Mouse (Mus musculus): ENCODE results near the gene Commd9. TPM values are rescaled to one million over a fixed set of nuclear protein-coding genes. Genes with fewer than 3 reads are reported as not detected.

Commd9 gene
- total RNA-seq, 4 experiments from 2014 or later: 42.1 to 54.8 (median 44.4) TPM

- no peak for DNase-seq
Measured at GRCm38 (mm10) chr2:101909326-101910080, 23.5 kb downstream of the Commd9 start.

DNA sequence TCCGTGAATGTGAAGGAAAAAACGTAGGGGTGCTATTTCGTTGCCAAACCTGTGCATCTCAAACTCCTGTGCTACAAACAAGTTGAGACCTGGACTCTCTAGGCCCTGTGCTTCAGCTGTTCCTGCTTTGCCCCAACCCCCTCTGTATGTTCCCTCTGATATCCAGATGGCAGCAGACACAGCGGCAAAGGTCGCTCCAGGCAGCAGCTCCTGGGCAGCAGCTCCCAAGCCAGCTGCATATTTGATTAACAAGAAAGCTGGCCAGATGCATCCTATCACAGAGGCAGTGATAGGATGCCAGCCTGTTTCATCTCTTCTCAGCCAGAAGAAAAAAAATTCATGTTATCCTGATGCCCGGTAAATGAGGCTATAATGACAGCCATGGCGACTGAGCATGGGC, 32.5 kb downstream of the Commd9 start:
- no peak for DNase-seq

DNA sequence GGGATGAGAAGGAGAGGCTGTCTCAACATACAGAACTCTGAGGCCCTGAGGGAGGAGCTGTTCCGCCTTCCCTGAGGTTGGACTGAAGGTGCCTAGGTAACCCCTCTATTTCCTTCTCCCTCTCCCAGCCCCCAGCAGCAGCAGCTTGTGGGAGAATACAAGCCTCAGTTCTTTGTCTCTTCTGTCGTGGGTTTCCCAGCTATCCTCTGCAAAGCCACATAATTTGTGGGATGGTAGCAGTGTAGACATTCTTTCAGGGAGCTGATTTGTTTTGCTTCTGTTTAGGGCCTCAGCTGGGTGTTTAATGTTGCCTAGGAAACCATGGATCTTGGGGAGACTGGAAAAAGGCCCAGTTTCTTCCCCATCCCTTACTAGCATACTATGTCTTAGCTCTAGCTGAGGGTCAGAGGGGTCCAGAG, 34.1 kb downstream of the Commd9 start:
- DNase-seq: no peak

GRCm38 (mm10) chr2:101922302-101922701, 36.3 kb downstream of the Commd9 start:
- no peak for DNase-seq

DNA sequence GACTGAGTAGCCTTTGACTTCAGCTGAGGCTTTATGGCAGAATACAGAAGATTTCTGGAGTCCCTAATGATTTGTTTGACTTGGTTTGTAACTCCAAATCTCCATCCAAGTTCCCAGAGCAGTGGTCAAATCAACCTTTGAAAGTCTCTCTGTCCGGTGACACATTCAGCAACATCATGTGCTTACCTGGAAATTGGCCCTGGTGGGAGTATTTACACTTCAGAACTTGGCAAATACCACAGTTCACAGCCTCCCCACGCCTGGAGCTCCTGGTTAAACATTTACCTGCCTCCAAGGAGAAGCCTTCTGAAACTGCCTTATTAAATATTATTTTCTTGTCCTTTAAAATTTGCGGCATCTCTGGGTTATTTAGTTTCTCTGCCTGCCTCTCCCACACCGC, 37.1 kb downstream of the Commd9 start:
- DNase-seq: no peak

DNA sequence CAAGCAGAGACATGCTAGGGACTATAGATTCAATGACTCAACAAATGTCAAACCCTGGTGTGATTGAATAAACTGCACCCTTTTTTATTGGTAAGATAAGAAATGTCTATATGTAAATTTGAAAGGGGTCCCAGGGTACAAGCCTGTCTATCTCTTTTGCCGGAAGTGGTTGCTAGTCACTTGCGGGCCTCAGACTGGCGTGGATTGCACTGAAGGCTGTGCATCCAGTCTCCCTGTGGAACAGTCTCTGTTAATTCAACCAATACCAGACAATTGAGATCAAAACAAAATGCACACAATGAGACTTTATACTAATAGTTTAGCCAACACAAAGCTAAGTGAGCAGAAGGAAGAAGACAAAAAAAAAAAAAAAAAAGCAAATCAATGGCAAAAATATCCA, 39.1 kb downstream of the Commd9 start:
- DNase-seq: no peak

DNA sequence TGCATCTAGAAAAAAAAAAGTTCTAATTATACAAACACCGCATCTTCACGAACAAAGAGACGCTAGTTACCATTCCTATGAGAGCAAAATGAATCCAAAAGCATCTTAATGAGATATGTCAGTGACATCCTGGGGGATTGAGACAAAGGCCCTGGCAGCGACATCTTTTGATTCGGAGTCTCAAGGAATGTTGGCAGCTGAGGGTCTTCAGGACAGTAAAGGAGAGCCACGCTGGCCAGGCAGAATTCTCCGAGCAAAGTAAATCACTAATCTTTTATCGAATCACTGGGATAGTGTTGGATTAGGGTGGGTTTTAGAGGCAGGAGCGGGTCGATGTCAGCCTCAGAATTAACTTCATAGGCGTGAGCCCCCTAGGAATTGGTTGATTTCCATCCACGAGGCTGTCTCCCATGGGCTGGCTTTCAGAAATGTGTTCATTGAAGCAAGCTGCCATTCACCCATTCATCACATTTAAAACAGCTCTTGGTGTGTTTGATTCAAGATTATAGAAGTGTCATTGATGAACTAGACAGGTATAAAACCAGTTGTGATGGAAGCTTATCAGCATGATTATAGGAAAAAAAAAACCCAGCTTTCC, 39.6 kb downstream of the Commd9 start:
- no peak for DNase-seq

DNA sequence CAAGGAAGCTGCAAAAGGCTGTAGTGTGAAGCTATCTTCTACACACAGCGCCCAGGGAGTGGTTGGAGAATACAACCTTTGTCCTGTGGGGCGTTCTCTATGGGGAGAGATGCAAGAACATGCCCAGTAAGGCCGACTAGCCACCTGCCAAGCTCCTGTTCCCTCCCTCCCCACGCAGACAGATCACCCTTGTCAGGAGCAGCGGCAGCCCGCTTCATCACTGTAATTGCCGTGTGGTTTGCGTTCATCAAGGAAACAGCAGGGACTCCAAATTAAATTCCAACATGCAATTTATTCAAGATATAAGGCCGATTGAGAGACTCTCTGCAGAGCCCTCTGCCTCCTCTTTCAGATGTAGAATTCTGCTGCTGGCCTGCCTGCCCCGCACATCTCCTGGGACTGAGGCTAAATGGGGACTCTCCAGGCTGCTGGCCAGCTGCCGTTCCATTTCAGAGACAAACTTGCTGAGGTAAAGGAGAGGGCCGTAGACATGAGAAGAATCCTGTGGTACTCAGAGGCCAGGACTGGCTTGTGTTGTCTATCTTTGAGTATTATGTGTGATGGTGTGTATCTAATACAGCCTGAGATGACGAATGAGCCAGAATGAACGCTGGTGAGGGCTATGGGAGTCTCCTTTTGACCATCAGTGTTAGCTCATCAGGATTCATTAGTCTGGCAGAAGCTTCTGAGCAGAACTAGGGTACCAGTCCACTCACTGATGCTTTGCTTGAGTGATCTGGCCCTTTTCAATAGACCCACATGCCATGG, 46.3 kb downstream of the Commd9 start:
- no peak for DNase-seq

GRCm38 (mm10) chr2:101933301-101933700, 47.3 kb downstream of the Commd9 start:
- no peak for DNase-seq

DNA sequence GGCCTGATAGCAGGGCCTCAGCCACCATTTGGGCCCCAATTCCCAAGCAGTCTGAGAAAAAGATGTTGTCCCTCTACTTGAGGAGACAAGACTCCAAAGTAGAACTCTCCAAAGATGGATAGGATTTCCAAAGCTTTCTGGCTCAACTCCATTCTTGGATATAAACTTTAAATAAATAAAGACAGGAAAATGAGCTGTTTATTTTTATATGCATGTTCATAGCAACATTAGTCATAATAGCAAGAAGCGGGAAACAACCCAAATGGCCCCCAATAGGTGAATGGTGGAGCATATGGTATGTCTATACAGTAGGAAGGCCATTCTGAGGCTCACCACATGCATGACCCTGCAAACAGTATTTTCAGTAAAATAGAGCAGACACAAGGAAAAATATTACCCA, 49.0 kb downstream of the Commd9 start:
- DNase-seq: no peak

DNA sequence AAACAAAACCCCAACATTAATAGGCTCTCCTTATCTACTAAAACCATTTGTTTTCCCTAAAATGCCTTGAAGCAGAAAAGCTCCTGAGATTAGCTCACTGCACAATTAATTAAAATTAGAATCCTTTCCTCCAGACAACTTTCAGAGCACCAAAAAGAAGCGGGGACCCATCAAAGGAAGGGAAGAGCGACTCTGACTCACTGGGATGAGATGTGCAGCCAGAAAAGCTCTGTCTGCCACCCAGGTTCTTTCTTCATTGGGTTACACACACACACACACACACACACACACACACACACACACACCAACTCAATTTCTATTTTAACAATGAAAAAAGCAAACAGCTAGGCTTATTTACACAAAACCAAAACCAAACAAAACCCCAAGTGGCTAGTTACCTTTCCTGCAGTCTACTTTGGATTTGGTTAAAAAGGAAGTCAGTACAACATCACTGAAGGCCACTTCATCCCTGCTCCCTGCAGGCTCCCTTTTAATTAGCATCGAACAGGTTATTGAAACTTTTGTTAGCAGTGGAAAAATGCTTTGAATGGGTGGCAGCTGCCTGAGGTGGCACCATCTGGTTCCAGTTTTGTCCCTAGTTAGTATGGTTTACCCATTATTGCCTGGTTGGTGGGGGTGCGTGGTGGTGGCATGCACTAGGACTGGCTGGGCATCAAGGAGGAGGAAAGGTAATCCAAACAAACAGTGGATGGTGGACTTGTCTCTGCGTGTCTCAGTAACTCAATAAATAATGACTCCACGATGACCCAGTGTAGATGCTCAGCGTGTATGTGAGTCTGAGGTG, 64.9 kb downstream of the Commd9 start:
- no peak for DNase-seq

Other genes starting within 250 kb of the Commd9 start
- gene Rag1, start 236.7 kb upstream of the Commd9 start, total RNA-seq (2022): under 1 TPM in 2 of 4 experiments, not detected in 2; 0.03 to 0.07 TPM
- 10 to 100 TPM; 27.3 to 55.4 (median 32.3) TPM for gene B230118H07Rik, start 236.7 kb upstream of the Commd9 start, total RNA-seq (2022)
- gene Traf6, start 207.8 kb upstream of the Commd9 start, total RNA-seq (2022): 10 to 100 TPM; 20.3 to 25.4 (median 22.1) TPM
- gene Prr5l, start 3.2 kb upstream of the Commd9 start, total RNA-seq (2022): 1 to 10 TPM; 3.7 to 9.2 (median 4.7) TPM